Mouse (Mus musculus): ENCODE data around the gene Slc38a9. TPM values are rescaled to one million over a fixed set of nuclear protein-coding genes. Genes with fewer than 3 reads are reported as not detected.

The Slc38a9 gene
- total and polyA plus RNA-seq, 2 experiments from 2014 or later = 7.6 to 10.7 TPM

GRCm38 (mm10) chr13:112738005-112738404, 77.5 kb downstream of the Slc38a9 start:
- no peaks in the 10 kb centered on the region for H3K4me1 ChIP-seq (ENCODE audit: control insufficient read depth, insufficient read depth)
- 92% methylated on average over 16 of the region's 16 CpGs for WGBS
- ATAC-seq (ENCODE audit: insufficient read depth, low read depth) = no peak

GRCm38 (mm10) chr13:112740073-112740472, 79.5 kb downstream of the Slc38a9 start:
- Histone ChIP-seq H3K4me3 (ENCODE audit: low read depth, low read length) (no peak overlapping the region), H3K27me3 (ENCODE audit: control insufficient read depth, insufficient read depth, low read length) (no peaks in the 10 kb centered on the region), H3K27ac (ENCODE audit: low read depth) (no peak overlapping the region), H3K9ac (replicated peaks; ENCODE audit: low read depth, low read length) (no peak overlapping the region), H3K4me2 (ENCODE audit: low read depth, low read length) (no peak overlapping the region), H3K4me1 (ENCODE audit: control insufficient read depth, insufficient read depth) (no peaks in the 10 kb centered on the region), H3K36me3 (replicated peaks; ENCODE audit: control insufficient read depth, insufficient read depth, low read length) (no peaks in the 10 kb centered on the region), H3K9me3 (replicated peaks; ENCODE audit: control insufficient read depth, low read length) (no peaks in the 10 kb centered on the region)
- DNase-seq (ENCODE audit: low spot score) (no peak), ATAC-seq (ENCODE audit: insufficient read depth, low read depth) (no peak)
- TF ChIP-seq CTCF (IDR thresholded peaks at IDR 0.05; ENCODE audit: low read depth) = no peak
- TF ChIP-seq EP300 (IDR thresholded peaks at IDR 0.05; ENCODE audit: low read depth) = no peak
- WGBS = 84% methylated on average over 6 of the region's 6 CpGs

More at GRCm38 (mm10) chr13:112738005-112738404, 77.5 kb downstream of the Slc38a9 start:
- TF ChIP-seq CTCF (IDR thresholded peaks at IDR 0.05; ENCODE audit: low read depth) = no peak
- no peak for TF ChIP-seq EP300 (IDR thresholded peaks at IDR 0.05; ENCODE audit: low read depth)
- Histone ChIP-seq H3K4me2 (ENCODE audit: low read depth, low read length) (no peak overlapping the region), H3K9me3 (replicated peaks; ENCODE audit: control insufficient read depth, low read length) (no peaks in the 10 kb centered on the region), H3K4me3 (ENCODE audit: low read depth, low read length) (no peak overlapping the region), H3K27me3 (ENCODE audit: control insufficient read depth, insufficient read depth, low read length) (no peaks in the 10 kb centered on the region), H3K36me3 (replicated peaks; ENCODE audit: control insufficient read depth, insufficient read depth, low read length) (no peaks in the 10 kb centered on the region), H3K9ac (replicated peaks; ENCODE audit: low read depth, low read length) (no peak overlapping the region), H3K27ac (ENCODE audit: low read depth) (no peak overlapping the region)
- no peak for DNase-seq (ENCODE audit: low spot score)

- WGBS = 42% methylated on average over 14 of the region's 14 CpGs
- Histone ChIP-seq H3K4me3 (ENCODE audit: low read depth, low read length) (no peak overlapping the region), H3K36me3 (replicated peaks; ENCODE audit: control insufficient read depth, insufficient read depth, low read length) (no peaks in the 10 kb centered on the region), H3K4me2 (ENCODE audit: low read depth, low read length) (no peak overlapping the region), H3K9me3 (replicated peaks; ENCODE audit: control insufficient read depth, low read length) (no peaks in the 10 kb centered on the region), H3K9ac (replicated peaks; ENCODE audit: low read depth, low read length) (no peak overlapping the region), H3K4me1 (ENCODE audit: control insufficient read depth, insufficient read depth) (no peaks in the 10 kb centered on the region), H3K27ac (ENCODE audit: low read depth) (peak overlapping the region; percentile 63), H3K27me3 (ENCODE audit: control insufficient read depth, insufficient read depth, low read length) (no peaks in the 10 kb centered on the region)
- TF ChIP-seq EP300 (IDR thresholded peaks at IDR 0.05; ENCODE audit: low read depth) (no peak), CTCF (IDR thresholded peaks at IDR 0.05; ENCODE audit: low read depth) (no peak)
- ATAC-seq (ENCODE audit: insufficient read depth, low read depth) (no peak), DNase-seq (ENCODE audit: low spot score) (no peak)
These were observed 81.7 kb downstream of the Slc38a9 start for GRCm38 (mm10) chr13:112742076-112742830.

GRCm38 (mm10) chr13:112743647-112744046, 83.1 kb downstream of the Slc38a9 start:
- H3K27ac ChIP-seq (ENCODE audit: low read depth) = peak overlapping the region; percentile 75
- 80% methylated on average over 4 of the region's 4 CpGs for WGBS
- no peak for ATAC-seq (ENCODE audit: insufficient read depth, low read depth)

GRCm38 (mm10) chr13:112744061-112744849, 83.7 kb downstream of the Slc38a9 start:
- peak; percentile 64 for ATAC-seq (ENCODE audit: insufficient read depth, low read depth)
- Histone ChIP-seq H3K27me3 (ENCODE audit: control insufficient read depth, insufficient read depth, low read length) (no peaks in the 10 kb centered on the region), H3K4me3 (ENCODE audit: low read depth, low read length) (no peak overlapping the region), H3K9me3 (replicated peaks; ENCODE audit: control insufficient read depth, low read length) (no peaks in the 10 kb centered on the region), H3K4me1 (ENCODE audit: control insufficient read depth, insufficient read depth) (no peaks in the 10 kb centered on the region), H3K4me2 (ENCODE audit: low read depth, low read length) (no peak overlapping the region), H3K27ac (ENCODE audit: low read depth) (peak overlapping the region; percentile 75), H3K9ac (replicated peaks; ENCODE audit: low read depth, low read length) (no peak overlapping the region), H3K36me3 (replicated peaks; ENCODE audit: control insufficient read depth, insufficient read depth, low read length) (no peaks in the 10 kb centered on the region)
- TF ChIP-seq EP300 (IDR thresholded peaks at IDR 0.05; ENCODE audit: low read depth) (0 out of 2 replicates have a peak, but pooled peaks have one; percentile 24), CTCF (IDR thresholded peaks at IDR 0.05; ENCODE audit: low read depth) (no peak)
- DNase-seq (ENCODE audit: low spot score) = no peak
- WGBS = 62% methylated on average over 15 of the region's 15 CpGs

More at GRCm38 (mm10) chr13:112743647-112744046, 83.1 kb downstream of the Slc38a9 start:
- H3K27me3 ChIP-seq (ENCODE audit: control insufficient read depth, insufficient read depth, low read length) = no peaks in the 10 kb centered on the region
- TF ChIP-seq EP300 (IDR thresholded peaks at IDR 0.05; ENCODE audit: low read depth) = no peak
- H3K9ac ChIP-seq (replicated peaks; ENCODE audit: low read depth, low read length) = no peak overlapping the region
- no peaks in the 10 kb centered on the region for H3K4me1 ChIP-seq (ENCODE audit: control insufficient read depth, insufficient read depth)
- no peak for DNase-seq (ENCODE audit: low spot score)
- H3K9me3 ChIP-seq (replicated peaks; ENCODE audit: control insufficient read depth, low read length) = no peaks in the 10 kb centered on the region
- no peak overlapping the region for H3K4me3 ChIP-seq (ENCODE audit: low read depth, low read length)
- no peak overlapping the region for H3K4me2 ChIP-seq (ENCODE audit: low read depth, low read length)
- no peaks in the 10 kb centered on the region for H3K36me3 ChIP-seq (replicated peaks; ENCODE audit: control insufficient read depth, insufficient read depth, low read length)
